Mouse (Mus musculus) hindbrain, embryonic 12.5 days (tissue): Measurements from ENCODE around the gene Ift52. TPM values are rescaled to one million over a fixed set of nuclear protein-coding genes. Genes with fewer than 3 reads are reported as not detected.

Source experiments
- ATAC-seq: fragments of 200-750 bp; cut with Nextera tagmentation; 2 replicates; pipeline ENCODE4 v1.8.0; 2017; ENCODE audit warnings: moderate TSS enrichment; ENCODE audit not compliant: low FRiP score
- H3K27ac ChIP-seq: fragments of 300-500 bp; sonication (generic); 2 replicates; pipeline ENCODE4 v1.5.1; 2016; ENCODE audit warnings: mild to moderate bottlenecking
- H3K27me3 ChIP-seq: fragments of 300-500 bp; sonication (generic); 2 replicates; pipeline ENCODE4 v1.6.1; 2016; ENCODE audit warnings: mild to moderate bottlenecking
- H3K36me3 ChIP-seq: fragments of 300-500 bp; sonication (generic); 2 replicates; pipeline ENCODE4 v1.6.1; 2016; ENCODE audit warnings: mild to moderate bottlenecking
- H3K4me1 ChIP-seq: fragments of 300-500 bp; sonication (generic); 2 replicates; pipeline ENCODE4 v1.6.1; 2016
- H3K4me2 ChIP-seq: fragments of 300-500 bp; sonication (generic); replicated peaks from 2 replicates; pipeline ENCODE4 v1.6.1; 2016; ENCODE audit warnings: mild to moderate bottlenecking
- H3K4me3 ChIP-seq: fragments of 300-500 bp; sonication (generic); 2 replicates; pipeline ENCODE4 v1.5.1; 2016; ENCODE audit warnings: mild to moderate bottlenecking
- H3K9ac ChIP-seq: fragments of 300-500 bp; sonication (generic); 2 replicates; pipeline ENCODE4 v1.6.1; 2016; ENCODE audit warnings: mild to moderate bottlenecking, moderate library complexity
- H3K9me3 ChIP-seq: fragments of 300-500 bp; sonication (generic); replicated peaks from 2 replicates; pipeline ENCODE4 v1.6.1; 2016; ENCODE audit warnings: mild to moderate bottlenecking
- WGBS: fragments of 180-500 bp; shearing (Covaris S2); methylation state at CpG from one replicate; pipeline ENCODE4 v1.1.7; 2016; 5-methylcytosine and 5-hydroxymethylcytosine counted together
- polyA plus RNA-seq: library from polyadenylated mRNA; unstranded; fragments of >200 nt; fragmentation: Nextera tagmentation; extraction: Ambion mirVana; gene quantifications from 2 replicates; pipeline ENCODE4 v1.2.1, GENCODE M21; 2016

Gene Ift52
- 48.9 and 52.7 TPM in 2 replicates for polyA plus RNA-seq

DNA sequence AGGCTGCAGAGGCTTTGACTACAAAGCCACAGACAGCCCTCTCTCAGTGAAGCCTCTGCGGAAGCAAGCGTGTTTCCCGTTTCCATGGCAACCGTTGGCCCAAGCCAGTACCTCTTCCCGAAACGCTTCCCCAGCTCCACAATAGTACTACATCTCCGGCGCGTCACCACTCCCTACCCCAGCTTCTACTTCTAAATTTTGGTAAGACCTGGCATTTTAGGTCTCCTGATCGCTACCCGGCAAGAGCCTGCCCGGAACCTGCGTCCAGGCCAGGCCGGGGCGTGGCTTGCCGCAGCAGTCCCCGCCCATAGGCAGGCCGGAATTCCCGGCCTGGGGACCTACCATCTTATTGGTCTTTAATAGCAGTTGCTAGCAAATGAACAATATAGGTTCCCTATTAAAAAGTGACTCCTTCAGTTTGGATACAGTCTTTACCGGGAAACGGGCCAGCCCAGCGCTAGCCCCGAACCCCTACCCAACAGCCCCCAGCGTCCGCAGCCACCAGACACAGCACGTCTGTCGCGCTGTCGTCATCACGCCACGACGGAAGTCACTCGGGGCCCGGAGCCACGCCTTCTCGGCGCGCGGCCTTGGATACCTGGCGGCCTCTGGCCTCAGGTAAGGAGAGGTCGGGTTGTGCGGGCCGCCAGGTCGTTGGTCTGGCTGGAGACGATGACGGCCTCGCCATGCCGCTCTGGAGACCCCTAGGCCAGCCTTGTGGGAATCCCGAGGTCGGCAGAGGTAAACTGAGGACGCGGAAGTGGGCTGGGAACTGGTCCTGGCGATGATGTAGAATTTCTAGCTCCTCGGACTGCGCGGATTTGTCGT, at the start of gene Ift52:
Gene Ift52 (plus strand): TSS at position 439 of the 828 bp plus-strand sequence.
- peak; percentile 97 for ATAC-seq
- peaks cover 10% of the 10 kb centered on the region for H3K4me1 ChIP-seq
- no peaks in the 10 kb centered on the region for H3K36me3 ChIP-seq
- H3K4me2 ChIP-seq: peak within 1 kb of the TSS; percentile 50
- H3K4me3 ChIP-seq: peak within 1 kb of the TSS; percentile 67
- H3K9me3 ChIP-seq: no peaks in the 10 kb centered on the region
- peak within 1 kb of the TSS; percentile 70 for H3K9ac ChIP-seq
- WGBS: under 1% methylated on average over 57 of the region's 57 CpGs
- H3K27ac ChIP-seq: peak within 1 kb of the TSS; percentile 72
- H3K27me3 ChIP-seq: no peaks in the 10 kb centered on the region

DNA sequence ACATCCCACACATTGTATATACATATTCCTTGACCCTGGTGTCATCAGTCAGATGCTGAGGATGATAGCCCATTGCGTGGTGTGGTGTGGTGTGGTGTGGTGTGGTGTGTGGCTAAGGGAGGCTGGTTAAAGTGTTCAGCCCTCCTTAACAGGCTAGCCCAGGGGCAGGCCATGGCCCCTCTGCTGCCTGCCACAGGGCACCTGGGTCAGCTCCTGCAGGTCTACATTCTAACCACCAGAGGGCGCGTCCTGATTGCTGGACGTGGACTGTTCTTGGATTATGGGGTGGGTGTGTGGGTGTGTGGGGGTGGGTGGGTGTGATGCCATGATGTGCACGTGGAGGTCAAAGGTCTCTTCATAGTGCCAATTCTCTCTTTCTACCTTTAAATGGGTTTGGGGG, 48.8 kb upstream of the Ift52 start:
- Histone ChIP-seq H3K4me1 (peaks cover 5% of the 10 kb centered on the region), H3K27ac (no peak overlapping the region), H3K4me3 (no peak overlapping the region), H3K36me3 (no peaks in the 10 kb centered on the region), H3K4me2 (no peak overlapping the region), H3K9ac (no peak overlapping the region), H3K27me3 (no peaks in the 10 kb centered on the region), H3K9me3 (no peaks in the 10 kb centered on the region)
- WGBS: 3% methylated on average over 5 of the region's 5 CpGs
- no peak for ATAC-seq

DNA sequence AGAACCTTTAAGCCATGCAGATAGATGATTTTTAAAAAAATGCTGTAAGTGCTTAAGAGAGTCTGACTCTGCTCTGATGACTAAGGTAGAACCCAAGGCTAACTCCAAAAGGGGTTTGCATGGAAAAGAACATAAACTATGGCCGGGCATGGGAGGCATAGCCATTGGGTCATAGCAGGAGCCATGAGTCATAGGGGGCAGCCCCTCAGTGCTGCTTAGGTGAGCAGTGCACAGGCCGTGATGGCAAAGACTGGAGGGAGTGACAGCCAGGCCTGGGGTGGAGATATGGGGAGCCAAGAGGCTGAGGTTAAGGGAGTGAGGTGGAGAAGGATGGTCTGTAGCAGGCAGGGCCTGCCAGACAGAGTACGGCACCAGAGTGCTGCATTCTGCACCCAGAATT, 48.1 kb upstream of the Ift52 start:
- H3K4me2 ChIP-seq: no peak overlapping the region
- WGBS: 85% methylated on average over 3 of the region's 3 CpGs
- no peaks in the 10 kb centered on the region for H3K27me3 ChIP-seq
- no peak overlapping the region for H3K9ac ChIP-seq
- no peak for ATAC-seq
- no peak overlapping the region for H3K27ac ChIP-seq
- no peak overlapping the region for H3K4me3 ChIP-seq
- H3K9me3 ChIP-seq: no peaks in the 10 kb centered on the region
- H3K36me3 ChIP-seq: no peaks in the 10 kb centered on the region
- peaks cover 13% of the 10 kb centered on the region for H3K4me1 ChIP-seq

DNA sequence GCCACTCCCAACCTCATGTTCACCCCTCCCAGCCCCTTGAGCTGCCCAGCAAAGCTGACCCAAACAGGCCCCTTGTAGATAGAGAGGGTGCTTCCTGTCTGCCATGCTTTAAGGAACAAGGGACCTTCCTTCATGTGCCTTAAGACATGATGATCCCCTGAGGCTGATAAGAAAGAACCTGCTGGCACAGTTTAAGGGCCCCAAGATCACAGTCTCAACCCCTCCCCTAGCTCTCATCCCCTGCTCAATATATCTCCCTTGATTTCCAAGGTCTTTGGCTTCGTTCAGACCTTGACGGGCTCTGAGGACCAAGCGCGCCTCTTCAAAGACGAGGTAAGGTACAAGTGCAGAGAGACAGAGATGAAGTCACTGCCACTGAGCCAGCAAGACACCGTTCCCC, 46.3 kb upstream of the Ift52 start:
- Histone ChIP-seq H3K4me3 (no peak overlapping the region), H3K4me1 (peaks cover 26% of the 10 kb centered on the region), H3K4me2 (no peak overlapping the region), H3K9ac (no peak overlapping the region), H3K27me3 (no peaks in the 10 kb centered on the region), H3K9me3 (no peaks in the 10 kb centered on the region), H3K36me3 (no peaks in the 10 kb centered on the region), H3K27ac (no peak overlapping the region)
- ATAC-seq: no peak
- 85% methylated on average over 6 of the region's 6 CpGs for WGBS

DNA sequence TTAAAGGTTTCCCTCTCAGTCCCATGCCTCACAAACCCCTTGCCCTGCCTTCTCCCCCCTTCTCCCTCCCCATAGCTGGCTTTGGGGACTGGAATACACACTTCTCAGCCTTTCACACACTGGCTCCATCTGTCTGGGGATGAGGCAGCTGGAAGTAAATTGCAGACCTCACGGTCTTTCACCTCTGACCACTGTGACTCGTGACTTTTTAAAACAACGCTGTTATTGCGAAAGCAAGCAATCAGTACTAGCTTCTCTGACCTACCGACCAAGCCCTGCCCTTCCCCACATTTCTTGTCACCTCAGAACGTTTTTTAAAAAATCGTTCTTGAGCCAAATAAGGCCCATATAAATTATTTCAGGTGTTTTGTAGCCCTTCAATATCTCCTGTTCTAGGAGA, 44.4 kb upstream of the Ift52 start:
- Histone ChIP-seq H3K4me2 (no peak overlapping the region), H3K4me1 (peaks cover 26% of the 10 kb centered on the region), H3K4me3 (no peak overlapping the region), H3K9ac (no peak overlapping the region), H3K9me3 (no peaks in the 10 kb centered on the region), H3K36me3 (no peaks in the 10 kb centered on the region), H3K27ac (no peak overlapping the region), H3K27me3 (no peaks in the 10 kb centered on the region)
- ATAC-seq: no peak
- 43% methylated on average over 7 of the region's 7 CpGs for WGBS

DNA sequence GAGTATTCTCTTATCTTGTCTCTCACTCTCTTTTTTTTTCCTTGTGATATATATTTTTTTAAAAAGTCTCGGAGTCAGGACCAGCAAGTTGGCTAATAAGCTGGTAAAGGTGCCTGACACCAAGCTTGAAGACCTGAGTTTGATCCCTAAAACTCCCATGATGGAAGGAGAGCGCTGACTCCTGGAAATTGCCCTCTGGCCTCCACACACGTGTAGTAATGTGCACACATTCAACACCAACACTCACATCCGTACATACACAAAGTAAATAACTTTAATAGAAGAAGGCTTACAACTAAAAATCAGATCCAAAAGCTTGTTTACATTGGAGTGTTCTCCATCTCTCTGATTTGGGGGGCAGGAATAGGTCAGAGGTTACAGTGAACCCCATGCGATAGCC, 43.9 kb upstream of the Ift52 start:
- Histone ChIP-seq H3K27me3 (no peaks in the 10 kb centered on the region), H3K4me3 (no peak overlapping the region), H3K4me1 (peaks cover 26% of the 10 kb centered on the region), H3K36me3 (no peaks in the 10 kb centered on the region), H3K4me2 (peak overlapping the region; percentile 3; the same call in 1 of the 2 replicates), H3K27ac (no peak overlapping the region), H3K9ac (no peak overlapping the region), H3K9me3 (no peaks in the 10 kb centered on the region)
- ATAC-seq: no peak
- 64% methylated on average over 5 of the region's 5 CpGs for WGBS

DNA sequence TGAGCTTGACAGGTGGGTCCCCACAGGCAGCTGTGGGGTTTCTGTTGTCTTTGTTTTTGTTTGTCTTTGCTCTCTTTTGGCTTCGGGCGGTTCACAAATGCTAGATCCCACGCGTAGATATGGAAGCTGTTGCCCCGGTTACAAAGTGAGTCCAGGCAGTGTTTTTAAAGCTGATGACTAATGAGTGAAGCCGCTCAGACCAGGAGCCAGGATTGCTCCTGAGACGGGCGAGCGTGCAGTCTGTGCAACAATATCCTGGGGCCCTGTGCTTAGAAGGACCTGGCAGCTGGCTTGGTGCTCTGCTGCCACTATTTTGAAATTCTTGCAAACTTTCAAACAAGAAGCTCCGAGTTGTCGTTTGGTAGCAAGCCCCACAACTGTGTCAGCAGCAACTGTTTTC, 43.5 kb upstream of the Ift52 start:
- Histone ChIP-seq H3K4me1 (peaks cover 26% of the 10 kb centered on the region), H3K27ac (no peak overlapping the region), H3K4me3 (no peak overlapping the region), H3K9me3 (no peaks in the 10 kb centered on the region), H3K27me3 (no peaks in the 10 kb centered on the region), H3K36me3 (no peaks in the 10 kb centered on the region), H3K4me2 (peak overlapping the region; percentile 3; the same call in 1 of the 2 replicates), H3K9ac (no peak overlapping the region)
- peak; percentile 58; the same call in 1 of the 2 replicates for ATAC-seq
- WGBS: 17% methylated on average over 11 of the region's 11 CpGs

DNA sequence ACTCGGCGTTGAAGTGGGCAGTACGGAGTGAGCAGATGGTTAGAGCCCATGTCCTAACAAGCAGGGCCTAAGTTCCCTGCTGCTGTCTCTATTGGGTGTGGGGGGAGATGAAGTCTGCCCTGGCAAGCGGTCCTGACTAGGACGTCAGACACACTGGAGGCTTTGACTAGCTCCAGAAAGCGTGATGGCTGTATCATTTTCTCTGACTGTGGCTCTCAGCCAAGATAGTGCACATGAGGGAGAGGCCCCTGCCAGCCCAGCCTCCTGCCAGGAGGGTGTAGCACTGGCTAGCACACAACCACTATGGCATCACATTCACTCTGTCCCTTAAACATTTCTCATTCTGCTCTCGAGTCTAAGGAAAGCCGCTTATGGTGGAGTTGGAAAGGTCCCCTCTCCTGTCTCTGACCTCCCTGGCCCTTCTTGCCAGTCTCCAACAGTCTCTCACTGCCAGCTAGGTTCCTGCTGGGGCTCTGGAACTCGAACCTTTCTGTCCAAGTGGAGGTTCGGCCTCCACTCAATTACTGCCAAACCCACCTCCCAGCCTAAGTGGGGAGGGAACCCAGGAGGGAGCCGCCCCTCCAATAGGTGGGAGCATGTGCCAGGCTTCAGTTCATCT, 41.9 kb upstream of the Ift52 start:
- H3K36me3 ChIP-seq: no peaks in the 10 kb centered on the region
- H3K4me3 ChIP-seq: no peak overlapping the region
- no peaks in the 10 kb centered on the region for H3K27me3 ChIP-seq
- no peaks in the 10 kb centered on the region for H3K9me3 ChIP-seq
- no peak overlapping the region for H3K4me2 ChIP-seq
- ATAC-seq: peak; percentile 32; the same call in 1 of the 2 replicates
- H3K9ac ChIP-seq: no peak overlapping the region
- WGBS: 72% methylated on average over 11 of the region's 11 CpGs
- H3K27ac ChIP-seq: 0 out of 2 replicates have a peak overlapping the region, but pooled peaks have one; percentile 17
- H3K4me1 ChIP-seq: peaks cover 26% of the 10 kb centered on the region

DNA sequence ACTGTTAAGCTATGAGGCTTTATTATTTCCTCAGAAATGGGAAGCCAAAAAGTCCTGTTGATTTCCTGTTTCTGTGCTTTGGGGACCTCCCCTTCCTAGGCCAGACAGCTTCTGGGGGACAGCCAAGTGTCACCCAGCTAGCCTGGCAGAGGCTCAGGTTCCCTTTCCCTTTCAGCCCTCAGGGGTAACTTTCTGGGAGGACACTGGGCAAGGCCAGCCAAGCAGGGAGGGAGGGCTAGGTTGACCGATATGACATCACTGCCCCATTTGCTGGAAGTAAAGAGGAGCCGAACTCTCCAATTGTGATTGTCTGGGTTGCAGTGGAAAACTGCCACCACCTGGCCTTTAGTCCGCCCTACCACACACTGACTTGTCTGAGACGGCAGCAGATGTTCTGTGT, 41.2 kb upstream of the Ift52 start:
- no peaks in the 10 kb centered on the region for H3K36me3 ChIP-seq
- no peak overlapping the region for H3K4me2 ChIP-seq
- no peak for ATAC-seq
- 62% methylated on average over 4 of the region's 4 CpGs for WGBS
- H3K4me3 ChIP-seq: no peak overlapping the region
- H3K27ac ChIP-seq: no peak overlapping the region
- peaks cover 26% of the 10 kb centered on the region for H3K4me1 ChIP-seq
- no peaks in the 10 kb centered on the region for H3K9me3 ChIP-seq
- H3K9ac ChIP-seq: no peak overlapping the region
- H3K27me3 ChIP-seq: no peaks in the 10 kb centered on the region

DNA sequence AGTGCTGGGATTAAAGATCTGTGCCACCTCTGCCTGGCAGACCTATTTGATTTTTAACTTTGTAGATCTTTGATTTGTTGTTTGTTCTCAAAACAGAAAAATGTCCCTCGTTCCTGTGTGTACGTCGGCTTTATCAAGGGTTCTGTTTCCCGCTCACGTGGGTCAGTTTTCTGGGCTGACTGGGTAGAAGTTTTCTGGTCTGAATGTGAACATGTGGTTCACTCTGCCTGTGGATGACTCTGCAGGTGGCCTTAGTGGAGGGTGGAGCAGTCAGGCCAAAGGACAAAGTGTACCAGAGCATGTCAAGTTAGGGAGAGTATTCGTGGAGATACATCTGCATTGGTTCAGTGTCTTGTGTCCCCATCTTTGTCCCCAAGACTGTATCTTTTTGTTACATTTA, 32.8 kb upstream of the Ift52 start:
- Histone ChIP-seq H3K4me2 (no peak overlapping the region), H3K36me3 (no peaks in the 10 kb centered on the region), H3K4me3 (no peak overlapping the region), H3K9me3 (no peaks in the 10 kb centered on the region), H3K4me1 (no peaks in the 10 kb centered on the region), H3K27me3 (no peaks in the 10 kb centered on the region), H3K27ac (no peak overlapping the region), H3K9ac (no peak overlapping the region)
- ATAC-seq: no peak
- 92% methylated on average over 6 of the region's 6 CpGs for WGBS

DNA sequence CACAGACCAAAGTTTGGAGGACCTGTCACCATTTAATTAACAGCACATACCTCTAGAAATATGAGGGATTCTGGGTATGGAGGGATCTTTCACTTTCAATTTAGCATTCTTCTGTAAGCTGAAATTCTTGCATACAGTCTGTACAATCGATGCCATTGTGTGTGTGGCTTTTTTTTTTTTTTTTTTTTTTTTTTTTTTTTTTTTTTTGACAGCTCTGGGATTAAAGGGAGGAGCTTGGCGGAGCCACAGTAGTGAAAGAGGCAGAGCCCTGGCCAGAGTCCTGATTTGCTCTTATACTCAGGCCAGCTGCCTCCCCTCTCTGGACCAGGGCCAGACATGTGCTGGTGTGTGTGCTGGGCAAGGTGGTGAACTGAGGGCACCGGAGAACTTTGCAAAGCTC, 31.2 kb upstream of the Ift52 start:
- no peaks in the 10 kb centered on the region for H3K36me3 ChIP-seq

DNA sequence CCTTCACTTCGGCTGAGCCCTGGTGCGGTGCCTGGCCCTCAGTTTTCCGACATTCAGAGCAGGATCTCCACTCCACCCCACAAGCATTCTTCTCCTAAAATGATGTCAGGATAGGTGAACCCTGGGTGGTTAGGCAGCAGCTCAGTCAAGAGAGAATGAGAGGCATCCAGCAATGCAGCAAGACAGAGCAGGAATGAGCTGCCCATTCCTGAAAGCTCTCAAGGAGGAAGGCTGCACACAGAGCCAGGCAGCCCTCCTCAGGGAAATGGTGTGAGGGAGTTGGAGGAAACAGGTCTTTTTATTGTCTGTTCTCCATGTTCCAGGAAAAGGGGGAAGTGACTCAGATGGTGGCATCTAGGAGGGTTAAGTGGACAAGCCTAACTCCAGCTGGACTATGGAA, 30.4 kb upstream of the Ift52 start:
- H3K4me3 ChIP-seq: no peak overlapping the region
- H3K27ac ChIP-seq: no peak overlapping the region
- H3K9ac ChIP-seq: no peak overlapping the region
- H3K9me3 ChIP-seq: no peaks in the 10 kb centered on the region
- 84% methylated on average over 3 of the region's 3 CpGs for WGBS
- H3K4me2 ChIP-seq: no peak overlapping the region
- H3K4me1 ChIP-seq: no peaks in the 10 kb centered on the region
- no peaks in the 10 kb centered on the region for H3K27me3 ChIP-seq
- ATAC-seq: no peak
- H3K36me3 ChIP-seq: no peaks in the 10 kb centered on the region

More for the DNA sequence above, 31.2 kb upstream of the Ift52 start:
- no peak overlapping the region for H3K4me3 ChIP-seq
- H3K9me3 ChIP-seq: no peaks in the 10 kb centered on the region
- no peak overlapping the region for H3K27ac ChIP-seq
- WGBS: 63% methylated on average over 3 of the region's 3 CpGs
- no peak for ATAC-seq
- H3K4me1 ChIP-seq: no peaks in the 10 kb centered on the region
- no peak overlapping the region for H3K9ac ChIP-seq
- H3K4me2 ChIP-seq: no peak overlapping the region
- H3K27me3 ChIP-seq: no peaks in the 10 kb centered on the region

DNA sequence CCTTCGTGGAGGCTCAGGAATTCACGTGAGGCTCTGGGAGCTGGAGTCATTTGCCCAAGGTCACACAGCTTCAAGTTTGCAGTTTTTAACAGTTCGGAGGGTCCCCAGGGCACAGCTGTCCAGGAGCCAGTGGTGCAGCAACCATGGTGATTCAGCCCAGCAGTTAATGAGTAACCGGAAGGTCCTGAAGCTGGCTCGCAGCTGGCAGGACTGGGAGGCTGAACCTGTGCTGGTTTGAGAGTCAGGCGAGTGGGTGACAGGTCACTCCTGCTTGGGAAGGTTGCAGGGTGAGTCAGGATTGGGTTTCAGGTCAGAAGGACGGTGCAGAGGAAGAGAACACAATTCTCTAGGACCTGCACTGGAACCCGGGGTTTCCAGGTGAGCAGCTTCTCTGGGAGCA, 29.9 kb upstream of the Ift52 start, which contains the start of gene Sgk2:
Gene Sgk2 (plus strand): TSS at position 113 of the 400 bp plus-strand sequence.
- Histone ChIP-seq H3K27ac (no peak within 1 kb of the TSS), H3K4me1 (no peaks in the 10 kb centered on the region), H3K36me3 (no peaks in the 10 kb centered on the region), H3K27me3 (no peaks in the 10 kb centered on the region), H3K9ac (no peak within 1 kb of the TSS), H3K4me3 (no peak within 1 kb of the TSS), H3K4me2 (no peak within 1 kb of the TSS), H3K9me3 (no peaks in the 10 kb centered on the region)
- WGBS: 59% methylated on average over 8 of the region's 8 CpGs
- no peak for ATAC-seq
